ENCODE assay signal across 9 mouse cellular contexts in genomic region chr7:80149356-80149755, GRCm38 (mm10). TPM values are rescaled to one million over a fixed set of nuclear protein-coding genes. Genes with fewer than 3 reads are reported as not detected.
DNase-seq lines count a peak whose midpoint lies in the region; ATAC-seq and TF ChIP-seq lines count a peak whose summit lies in the region.
"Had no signal": no experiment of that assay in that cellular context is flagged by ENCODE, and none has a peak within 500 bp of the region (broad histone marks: within the 10 kb centered on the region; RNA-seq: fewer than 3 reads in every experiment).

No protein-coding gene starts in this region.

- WGBS in kidney, embryonic 15.5 days, result 47% methylated on average over 9 of the region's 9 CpGs
- 61% methylated on average over 9 of the region's 9 CpGs for WGBS in kidney, adult 2 months
- 67% methylated on average over 9 of the region's 9 CpGs for WGBS in embryonic facial prominence, embryonic 10.5 days
- 40% methylated on average over 9 of the region's 9 CpGs for WGBS in hindbrain, embryonic 16.5 days
- whole genome bisulfite sequencing in midbrain, embryonic 16.5 days, result 38% methylated on average over 9 of the region's 9 CpGs

- H3K9ac ChIP-seq in kidney, embryonic 15.5 days, result no peak overlapping the region
- H3K9ac ChIP-seq in hindbrain, embryonic 16.5 days (ENCODE audit: low read depth, low read length), result no peak overlapping the region
- H3K9ac ChIP-seq in midbrain, embryonic 16.5 days (ENCODE audit: low read depth, low read length), result no peak overlapping the region

- peaks cover 10% of the 10 kb centered on the region for H3K4me1 ChIP-seq in kidney, embryonic 15.5 days
- H3K4me1 ChIP-seq in kidney, adult 2 months (ENCODE audit: control insufficient read depth, insufficient read depth, low read length), result no peaks in the 10 kb centered on the region
- H3K4me1 ChIP-seq in embryonic facial prominence, embryonic 10.5 days, result 0 out of 2 replicates have a peak, but pooled peaks cover 3% of the 10 kb centered on the region
- no peaks in the 10 kb centered on the region for H3K4me1 ChIP-seq in hindbrain, embryonic 16.5 days (ENCODE audit: control insufficient read depth, insufficient read depth, low read depth, low read length)
- no peaks in the 10 kb centered on the region for H3K4me1 ChIP-seq in midbrain, embryonic 16.5 days (ENCODE audit: control insufficient read depth, insufficient read depth, low read length)

- peak overlapping the region; percentile 18; the same call in 1 of the 2 replicates for H3K4me2 ChIP-seq in kidney, embryonic 15.5 days
- H3K4me2 ChIP-seq in hindbrain, embryonic 16.5 days (ENCODE audit: low read length), result peak overlapping the region; percentile 33
- peak overlapping the region; percentile 4; the same call in 1 of the 2 replicates for H3K4me2 ChIP-seq in midbrain, embryonic 16.5 days (ENCODE audit: low read length)

- no peaks in the 10 kb centered on the region for H3K27me3 ChIP-seq in kidney, embryonic 15.5 days
- no peaks in the 10 kb centered on the region for H3K27me3 ChIP-seq in kidney, adult 2 months (replicated peaks; ENCODE audit: control insufficient read depth, insufficient read depth, low read length)
- no peaks in the 10 kb centered on the region for H3K27me3 ChIP-seq in embryonic facial prominence, embryonic 10.5 days (replicated peaks; ENCODE audit: low read depth, poor library complexity, severe bottlenecking)
- H3K27me3 ChIP-seq in hindbrain, embryonic 16.5 days (replicated peaks; ENCODE audit: control insufficient read depth, insufficient read depth, low read length), result no peaks in the 10 kb centered on the region
- no peaks in the 10 kb centered on the region for H3K27me3 ChIP-seq in midbrain, embryonic 16.5 days (ENCODE audit: control insufficient read depth, insufficient read depth, low read depth, low read length)

- TF ChIP-seq CTCF in kidney, adult 2 months (conservative IDR thresholded peaks at IDR 0.05; ENCODE audit: insufficient read depth, insufficient read length, low read depth, low read length), result no peak

- no peak for TF ChIP-seq POLR2A in kidney, adult 2 months (IDR thresholded peaks at IDR 0.05; ENCODE audit: low read depth, low read length)

- no peak overlapping the region for H3K4me3 ChIP-seq in kidney, embryonic 15.5 days (replicated peaks)
- no peak overlapping the region for H3K4me3 ChIP-seq in kidney, adult 2 months (ENCODE audit: insufficient read depth, low read depth, low read length)
- H3K4me3 ChIP-seq in embryonic facial prominence, embryonic 10.5 days, result no peak overlapping the region
- no peak overlapping the region for H3K4me3 ChIP-seq in hindbrain, embryonic 16.5 days (ENCODE audit: low read length)
- H3K4me3 ChIP-seq in midbrain, embryonic 16.5 days (ENCODE audit: low read depth, low read length), result no peak overlapping the region

- no peak for ATAC-seq in kidney, embryonic 15.5 days (replicated peaks; ENCODE audit: low FRiP score)
- peak; percentile 82 for ATAC-seq in hindbrain, embryonic 16.5 days
- peak; percentile 77 for ATAC-seq in midbrain, embryonic 16.5 days
- ATAC-seq in CD4-positive, CD25-positive, alpha-beta regulatory T cell, adult 4 months, result no peak
- ATAC-seq in megakaryocyte progenitor cell, adult 5-6 weeks (replicated peaks; ENCODE audit: poor library complexity), result no peak
- ATAC-seq in cerebellum, adult (ENCODE audit: insufficient number of reproducible peaks, low FRiP score, low TSS enrichment), result no peak

- no peaks in the 10 kb centered on the region for H3K9me3 ChIP-seq in kidney, embryonic 15.5 days (replicated peaks)
- H3K9me3 ChIP-seq in embryonic facial prominence, embryonic 10.5 days, result no peaks in the 10 kb centered on the region
- H3K9me3 ChIP-seq in hindbrain, embryonic 16.5 days (ENCODE audit: control insufficient read depth, low read length), result no peaks in the 10 kb centered on the region
- H3K9me3 ChIP-seq in midbrain, embryonic 16.5 days (replicated peaks; ENCODE audit: control insufficient read depth, low read length, poor library complexity, severe bottlenecking), result no peaks in the 10 kb centered on the region

- no peaks in the 10 kb centered on the region for H3K36me3 ChIP-seq in kidney, embryonic 15.5 days
- H3K36me3 ChIP-seq in kidney, adult 2 months (ENCODE audit: control insufficient read depth, insufficient read depth, low read length), result no peaks in the 10 kb centered on the region
- no peaks in the 10 kb centered on the region for H3K36me3 ChIP-seq in embryonic facial prominence, embryonic 10.5 days (replicated peaks)
- no peaks in the 10 kb centered on the region for H3K36me3 ChIP-seq in hindbrain, embryonic 16.5 days (ENCODE audit: control insufficient read depth, insufficient read depth, low read length)
- no peaks in the 10 kb centered on the region for H3K36me3 ChIP-seq in midbrain, embryonic 16.5 days (ENCODE audit: control insufficient read depth, insufficient read depth, low read length)

- H3K27ac ChIP-seq in kidney, embryonic 15.5 days, result no peak overlapping the region
- no peak overlapping the region for H3K27ac ChIP-seq in kidney, adult 2 months (ENCODE audit: insufficient read depth, low read depth, low read length)
- H3K27ac ChIP-seq in embryonic facial prominence, embryonic 10.5 days (replicated peaks), result 0 out of 2 replicates have a peak overlapping the region, but pooled peaks have one; percentile 10
- peak overlapping the region; percentile 57 for H3K27ac ChIP-seq in hindbrain, embryonic 16.5 days (ENCODE audit: low read depth, low read length)
- 0 out of 2 replicates have a peak overlapping the region, but pooled peaks have one; percentile 40 for H3K27ac ChIP-seq in midbrain, embryonic 16.5 days (ENCODE audit: low read length)

- no peak for DNase-seq in kidney, adult 2 months
- DNase-seq in embryonic facial prominence, embryonic 10.5 days (ENCODE audit: low spot score), result no peak
- DNase-seq: kidney, postnatal 36 days had no signal

RNA-seq across cellular contexts. Expression of gene Idh2, which starts 34.2 kb away (rescaled TPM):
- 633 and 674 TPM in 2 replicates for polyA plus RNA-seq in kidney, embryonic 15.5 days (2015; fragmentation: Nextera tagmentation; extraction: Ambion mirVana)
- polyA plus RNA-seq in kidney, adult 2 months (2012; rRNA removed), result 651 and 688 TPM in 2 replicates
- 522 and 534 TPM in 2 replicates for polyA plus RNA-seq in embryonic facial prominence, embryonic 10.5 days (2016; fragmentation: Nextera tagmentation; extraction: Ambion mirVana)
- polyA plus RNA-seq in hindbrain, embryonic 16.5 days (2015; fragmentation: Nextera tagmentation; extraction: Ambion mirVana), result 215 and 225 TPM in 2 replicates
- polyA plus RNA-seq in midbrain, embryonic 16.5 days (2015; fragmentation: Nextera tagmentation; extraction: Ambion mirVana), result 210 and 224 TPM in 2 replicates
- polyA plus RNA-seq in CD4-positive, CD25-positive, alpha-beta regulatory T cell, adult 4 months (2017; shearing (Covaris generic)), result 10 to 100 TPM; 22.4 to 23.9 TPM
- 267 and 274 TPM in 2 replicates for total RNA-seq in megakaryocyte progenitor cell, adult 5-6 weeks (2015)
- 276 and 284 TPM in 2 replicates for total RNA-seq in megakaryocyte progenitor cell, adult 5-6 weeks (2017)

RNA-seq across cellular contexts. Expression of gene Sema4b, which starts 37.3 kb away (rescaled TPM):
- 17.1 and 21.9 TPM in 2 replicates for polyA plus RNA-seq in kidney, embryonic 15.5 days (2015; fragmentation: Nextera tagmentation; extraction: Ambion mirVana)
- 24.4 and 26.3 TPM in 2 replicates for polyA plus RNA-seq in kidney, adult 2 months (2012; rRNA removed)
- 11.4 and 11.9 TPM in 2 replicates for polyA plus RNA-seq in embryonic facial prominence, embryonic 10.5 days (2016; fragmentation: Nextera tagmentation; extraction: Ambion mirVana)
- polyA plus RNA-seq in hindbrain, embryonic 16.5 days (2015; fragmentation: Nextera tagmentation; extraction: Ambion mirVana), result 21.1 and 24.3 TPM in 2 replicates
- polyA plus RNA-seq in midbrain, embryonic 16.5 days (2015; fragmentation: Nextera tagmentation; extraction: Ambion mirVana), result 25.2 and 25.3 TPM in 2 replicates
- 10 to 100 TPM; 19.2 to 26.0 TPM for polyA plus RNA-seq in CD4-positive, CD25-positive, alpha-beta regulatory T cell, adult 4 months (2017; shearing (Covaris generic))
- 6.6 and 7.7 TPM in 2 replicates for total RNA-seq in megakaryocyte progenitor cell, adult 5-6 weeks (2015)
- 5.3 and 8.1 TPM in 2 replicates for total RNA-seq in megakaryocyte progenitor cell, adult 5-6 weeks (2017)

Comparison
In these comparisons a context has a peak if more than half of its experiments do, and no peak if none do; other contexts are left out.
1. ATAC-seq: peak in hindbrain, embryonic 16.5 days (single experiment) and midbrain, embryonic 16.5 days (single experiment); none in kidney, embryonic 15.5 days (single experiment), CD4-positive, CD25-positive, alpha-beta regulatory T cell, adult 4 months (single experiment), megakaryocyte progenitor cell, adult 5-6 weeks (single experiment) and cerebellum, adult (single experiment).
2. H3K27ac ChIP-seq: peak in embryonic facial prominence, embryonic 10.5 days (single experiment), hindbrain, embryonic 16.5 days (single experiment) and midbrain, embryonic 16.5 days (single experiment); none in kidney, embryonic 15.5 days (single experiment) and kidney, adult 2 months (single experiment).
3. Peak in every context shown above with its lines, with median percentiles within 50 percentile points of each other: H3K4me2 ChIP-seq.